Mouse (Mus musculus) liver (tissue): Measurements from ENCODE around the gene Zfp78.
A peak's percentile ranks its signal among the peaks of the same experiment; 100 is the strongest.
"Not testable (repeated sequence)": the region's sequence is repeated elsewhere in the genome, so short reads cannot be mapped to it uniquely, and the experiment has no call there.

Experiments used
- DNase-seq: peaks from one replicate; pipeline ENCODE4 v3.0.0-alpha.2; 2020; ENCODE audit warnings: mixed read lengths

Gene Zfp78

DNA sequence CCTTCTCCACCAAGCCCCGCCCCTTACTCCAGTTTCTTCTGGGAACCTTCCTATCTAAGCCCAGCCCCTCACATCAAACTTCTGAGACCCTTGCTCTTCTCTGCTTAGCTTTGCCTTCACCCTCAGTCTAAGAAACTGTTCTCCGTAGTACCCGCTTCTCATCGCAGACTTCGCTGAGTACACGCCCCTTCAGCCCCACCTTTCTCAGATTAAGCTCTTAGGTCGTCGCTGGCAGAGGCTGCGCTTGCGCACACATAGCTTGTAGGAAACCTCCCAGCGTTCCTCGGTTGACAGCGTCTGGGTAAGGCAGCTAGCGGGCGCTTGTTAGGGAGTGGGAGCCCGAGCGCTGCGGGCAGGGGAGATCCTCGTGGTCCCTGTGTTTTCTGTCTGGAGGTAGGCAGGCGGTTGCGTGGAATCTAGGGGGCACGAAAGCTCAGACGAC lies at the start of gene Zfp78:
Zfp78 (plus strand) TSS at position 234 of the 442 bp plus-strand sequence.
- peak; percentile 91 for DNase-seq

DNA sequence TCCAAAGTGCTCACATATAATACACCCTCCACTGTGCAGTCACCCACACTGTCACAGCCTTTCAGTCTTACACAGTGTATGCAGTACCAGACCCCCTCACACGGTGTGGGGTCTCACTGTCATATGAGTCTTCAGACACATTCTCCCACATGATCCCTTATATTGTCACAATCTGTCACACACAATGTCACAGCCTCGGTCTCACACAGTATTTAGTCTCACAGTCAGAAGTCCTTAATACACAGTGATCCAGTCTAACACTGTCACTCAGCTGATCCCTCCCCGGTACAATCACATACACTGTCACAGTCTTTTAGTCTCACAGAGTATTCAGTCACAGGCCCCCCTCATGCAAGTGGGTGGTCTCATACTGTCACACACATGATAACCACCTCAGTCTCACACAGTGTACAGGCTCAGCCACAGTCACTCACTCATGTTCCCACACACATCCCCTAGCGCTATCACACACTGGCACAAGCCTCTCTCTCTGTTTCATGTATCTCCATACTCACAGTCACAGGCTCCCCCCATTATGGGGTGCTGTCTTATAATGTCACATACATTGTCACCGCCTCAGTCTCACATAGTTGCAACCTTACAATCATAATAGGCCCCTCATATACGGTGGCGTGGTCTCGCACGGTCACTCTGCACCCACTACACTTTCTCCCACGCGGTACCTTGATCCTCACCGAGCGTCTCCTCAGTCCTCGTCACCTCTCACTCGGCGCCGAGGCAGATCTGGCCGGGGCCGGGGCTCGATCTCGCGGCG lies 32.4 kb upstream of the Zfp78 start:
- DNase-seq: no peak

- DNase-seq: peak; percentile 85
Measured at GRCm38 (mm10) chr7:6331233-6331956, 31.7 kb upstream of the Zfp78 start, which contains the start of gene Zfp583. Gene Zfp583 (minus strand): TSS chr7:6331285.

- no peak for DNase-seq
Measured at GRCm38 (mm10) chr7:6339865-6340264, 23.2 kb upstream of the Zfp78 start.

- peak; percentile 56 for DNase-seq
Measured at GRCm38 (mm10) chr7:6343501-6344071, 19.5 kb upstream of the Zfp78 start, which contains the start of gene Gm3854. Gene Gm3854 (plus strand): TSS chr7:6343759.

- no peak for DNase-seq
Measured at GRCm38 (mm10) chr7:6344124-6344523, 19.0 kb upstream of the Zfp78 start.

- DNase-seq: no peak
Measured at GRCm38 (mm10) chr7:6358121-6358520, 5.0 kb upstream of the Zfp78 start.

GRCm38 (mm10) chr7:6358937-6359590 lies 4.0 kb upstream of the Zfp78 start:
- DNase-seq: peak; percentile 15

GRCm38 (mm10) chr7:6360477-6361060 lies 2.5 kb upstream of the Zfp78 start:
- peak; percentile 74 for DNase-seq

- no peak for DNase-seq
Measured at GRCm38 (mm10) chr7:6361756-6362155, 1.3 kb upstream of the Zfp78 start.

DNA sequence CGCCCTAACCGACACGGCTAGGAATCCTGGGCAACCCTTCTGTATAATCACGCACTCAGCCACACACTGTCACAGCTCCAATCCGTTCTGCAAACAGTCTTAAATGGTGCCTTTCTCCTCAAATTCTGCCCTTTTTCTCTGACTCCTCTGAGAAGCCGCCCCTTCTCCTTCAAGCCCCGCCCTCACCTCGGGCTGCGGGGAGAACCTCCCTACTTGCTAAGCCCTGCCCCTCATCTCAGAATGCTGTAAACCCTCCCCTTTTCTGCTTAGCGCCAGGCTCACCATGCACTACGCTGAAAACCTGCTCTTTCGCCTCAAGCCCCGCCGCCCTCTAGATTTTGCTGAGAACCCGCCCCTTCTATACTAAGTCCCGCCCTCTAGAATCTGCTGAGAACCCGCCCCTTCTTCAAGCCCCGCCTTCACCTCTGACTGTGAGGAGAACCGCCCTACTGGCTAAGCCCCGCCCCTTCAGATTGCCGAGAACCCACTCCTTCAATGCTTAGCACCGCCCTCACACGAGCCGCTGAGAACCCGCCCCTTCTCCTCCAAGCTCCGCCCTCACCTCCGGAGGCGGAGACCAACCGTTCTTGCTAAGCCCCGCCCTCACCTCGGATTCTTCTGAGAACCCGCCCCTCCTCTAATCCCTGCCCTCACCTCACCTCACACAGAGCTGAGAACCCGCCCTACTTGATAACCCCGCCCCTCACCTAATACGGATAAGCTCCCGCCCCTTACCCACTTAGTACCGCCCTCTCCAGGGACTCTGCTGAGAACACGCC lies 623 bp upstream of the Zfp78 start:
- DNase-seq: peak; percentile 97

DNA sequence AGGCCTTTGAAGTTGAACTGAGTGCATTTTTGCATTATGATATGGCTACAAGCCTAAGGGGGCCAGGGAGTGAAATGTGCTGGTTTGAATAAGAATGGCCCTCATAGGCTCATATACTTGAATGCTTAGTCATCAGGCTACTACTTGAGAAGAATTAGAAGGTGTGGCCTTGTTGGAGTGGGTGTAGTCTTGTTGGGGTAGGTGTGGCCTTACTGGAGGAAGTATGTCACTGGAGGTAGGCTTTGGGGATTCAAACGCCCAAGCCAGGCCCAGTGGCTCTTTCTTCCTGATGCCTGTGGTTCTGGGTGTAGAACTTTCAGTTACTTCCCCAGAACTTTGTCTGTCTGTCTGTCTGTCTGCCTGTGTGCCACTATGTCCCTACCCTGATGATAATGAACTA lies 1.7 kb downstream of the Zfp78 start:
- no peak for DNase-seq

GRCm38 (mm10) chr7:6367185-6367584 lies 4.1 kb downstream of the Zfp78 start:
- peak; percentile 14 for DNase-seq

DNA sequence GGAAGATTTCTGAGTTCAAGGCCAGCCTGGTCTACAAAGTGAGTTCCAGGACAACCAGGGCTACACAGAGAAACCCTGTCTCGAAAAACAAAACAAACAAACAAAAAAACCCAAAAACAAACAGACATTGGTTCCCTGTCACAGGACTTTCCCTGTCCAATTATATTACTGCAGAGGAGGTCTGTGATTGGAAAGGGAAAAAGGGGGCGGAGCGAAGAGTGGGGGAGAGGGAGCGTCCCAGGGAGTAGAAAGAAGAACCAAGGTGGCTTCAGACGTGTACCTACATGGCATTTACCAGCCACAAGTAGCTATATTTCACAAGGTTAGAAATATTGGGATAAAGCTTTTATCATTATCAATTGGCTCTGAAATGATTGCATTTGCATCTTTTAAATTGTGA lies 5.1 kb downstream of the Zfp78 start:
- DNase-seq: not testable (repeated sequence)

- DNase-seq: peak; percentile 9
Measured at GRCm38 (mm10) chr7:6369460-6369859, 6.4 kb downstream of the Zfp78 start.

DNA sequence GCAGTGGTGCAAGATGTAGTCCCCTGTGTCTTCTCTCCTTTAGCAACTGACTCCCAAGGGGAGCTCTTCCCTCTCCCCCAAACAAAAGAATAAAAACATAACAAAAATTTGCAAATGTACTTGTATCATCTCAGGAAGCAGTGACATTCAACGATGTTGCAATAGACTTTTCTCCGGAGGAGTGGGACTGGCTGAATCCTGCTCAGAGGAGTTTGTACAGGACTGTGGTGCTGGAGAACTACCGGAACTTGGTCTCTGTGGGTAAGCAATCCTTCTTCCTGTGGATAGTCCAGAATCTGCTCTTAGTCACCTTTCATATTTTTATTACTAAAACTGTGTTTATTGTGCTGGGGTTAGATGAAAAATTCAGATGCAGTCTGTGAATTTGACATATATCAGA lies 9.9 kb downstream of the Zfp78 start:
- DNase-seq: no peak

GRCm38 (mm10) chr7:6378441-6378840 lies 15.4 kb downstream of the Zfp78 start:
- no peak for DNase-seq

DNA sequence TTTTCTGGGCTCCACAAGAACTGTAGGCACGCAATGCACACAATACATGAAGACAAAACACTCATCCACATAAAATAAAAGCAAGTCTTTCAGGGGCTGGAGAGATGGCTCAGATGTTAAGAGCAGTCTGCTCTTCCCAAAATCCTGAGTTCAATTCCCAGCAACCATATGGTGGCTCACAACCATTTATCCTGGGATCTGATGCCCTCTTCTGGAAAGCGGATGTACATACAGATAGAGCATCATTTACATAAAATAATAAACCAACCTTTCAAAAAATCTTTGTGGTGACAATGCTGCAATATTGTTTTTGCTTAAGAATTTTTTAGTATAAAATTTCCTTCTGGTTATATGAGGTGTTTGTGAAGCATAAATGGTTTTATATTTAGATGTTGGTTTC lies 18.4 kb downstream of the Zfp78 start:
- DNase-seq: no peak

DNA sequence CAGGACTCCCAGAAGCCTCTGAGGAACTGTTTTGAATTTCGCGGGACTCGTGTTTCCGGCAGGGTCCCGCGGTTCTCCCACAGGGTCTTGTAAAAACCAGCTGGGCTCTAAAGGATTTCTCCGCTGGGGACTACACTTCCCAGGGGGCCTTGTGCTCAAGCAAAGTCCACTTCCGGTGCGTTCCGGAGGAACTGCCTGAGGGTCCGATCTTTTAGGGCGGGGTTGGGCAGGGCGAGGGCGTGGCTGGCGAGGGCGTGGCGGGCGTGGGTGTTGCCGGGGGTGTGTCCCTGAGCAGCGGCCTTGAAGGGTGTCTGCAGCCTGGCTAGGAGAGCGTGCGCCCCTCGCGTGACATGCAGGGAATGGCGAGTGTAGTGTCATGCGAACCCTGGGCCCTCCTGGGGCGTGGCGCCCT lies 20.0 kb downstream of the Zfp78 start, which contains the start of gene Zfp28:
Zfp28 (plus strand) TSS at position 252 of the 412 bp plus-strand sequence.
- peak; percentile 93 for DNase-seq

GRCm38 (mm10) chr7:6384011-6384410 lies 20.9 kb downstream of the Zfp78 start:
- DNase-seq: no peak

GRCm38 (mm10) chr7:6386995-6387394 lies 23.9 kb downstream of the Zfp78 start:
- DNase-seq: no peak

- DNase-seq: no peak
Measured at GRCm38 (mm10) chr7:6388971-6389370, 25.9 kb downstream of the Zfp78 start.
